ENCODE assay signal across 29 mouse cellular contexts in genomic region chr13:64053959-64054358, GRCm38 (mm10). TPM values are rescaled to one million over a fixed set of nuclear protein-coding genes. Genes with fewer than 3 reads are reported as not detected.
A peak's percentile ranks its signal among the peaks of the same experiment; 100 is the strongest.
DNase-seq lines count a peak whose midpoint lies in the region; ATAC-seq and TF ChIP-seq lines count a peak whose summit lies in the region.
"Had no signal": no experiment of that assay in that cellular context is flagged by ENCODE, and none has a peak within 500 bp of the region (broad histone marks: within the 10 kb centered on the region; RNA-seq: fewer than 3 reads in every experiment).

No protein-coding gene starts in this region.

- no peak overlapping the region for H3K4me2 ChIP-seq in intestine, postnatal 0 days (replicated peaks; ENCODE audit: low read depth)
- H3K4me2 ChIP-seq in liver, embryonic 12.5 days: no peak overlapping the region
- H3K4me2 ChIP-seq: forebrain, embryonic 15.5 days; heart, embryonic 11.5 days; liver, embryonic 15.5 days; midbrain, embryonic 11.5 days had no signal

- WGBS in intestine, postnatal 0 days: 20% methylated on average over 1 of the region's 1 CpGs
- WGBS in liver, embryonic 12.5 days (ENCODE audit: insufficient replicate concordance): 53% methylated on average over 1 of the region's 1 CpGs

- H3K4me3 ChIP-seq in intestine, postnatal 0 days (ENCODE audit: low read depth, low read length): no peak overlapping the region
- no peak overlapping the region for H3K4me3 ChIP-seq in liver, embryonic 12.5 days
- H3K4me3 ChIP-seq: embryonic facial prominence, embryonic 10.5 days; forebrain, embryonic 15.5 days; hindbrain, embryonic 10.5 days; liver, embryonic 15.5 days had no signal

- no peak for TF ChIP-seq POLR2A in brain, embryonic 14.5 days (IDR thresholded peaks at IDR 0.05; ENCODE audit: borderline replicate concordance, extremely low read depth, insufficient read depth, insufficient read length, poor library complexity, severe bottlenecking)

- no peak overlapping the region for H3K9ac ChIP-seq in intestine, postnatal 0 days (ENCODE audit: low read depth, low read length)
- H3K9ac ChIP-seq in liver, embryonic 12.5 days: no peak overlapping the region
- H3K9ac ChIP-seq: forebrain, embryonic 15.5 days; liver, embryonic 15.5 days had no signal

- H3K36me3 ChIP-seq in intestine, postnatal 0 days (ENCODE audit: control insufficient read depth, insufficient read depth): no peaks in the 10 kb centered on the region
- no peaks in the 10 kb centered on the region for H3K36me3 ChIP-seq in liver, embryonic 12.5 days
- H3K36me3 ChIP-seq: embryonic facial prominence, embryonic 10.5 days; forebrain, embryonic 15.5 days; hindbrain, embryonic 10.5 days; liver, embryonic 15.5 days had no signal

- TF ChIP-seq CTCF in brain, embryonic 14.5 days (IDR thresholded peaks at IDR 0.05; ENCODE audit: borderline replicate concordance, extremely low read depth, insufficient read depth, insufficient read length): no peak
- TF ChIP-seq CTCF in intestine, postnatal 0 days (IDR thresholded peaks at IDR 0.05; ENCODE audit: low read depth): no peak

- no peaks in the 10 kb centered on the region for H3K4me1 ChIP-seq in intestine, postnatal 0 days (replicated peaks; ENCODE audit: control insufficient read depth, insufficient read depth, low read length)
- H3K4me1 ChIP-seq in liver, embryonic 12.5 days: peaks cover 11% of the 10 kb centered on the region
- H3K4me1 ChIP-seq: embryonic facial prominence, embryonic 10.5 days; forebrain, embryonic 15.5 days had no signal

- H3K9me3 ChIP-seq in intestine, postnatal 0 days (ENCODE audit: control insufficient read depth): no peaks in the 10 kb centered on the region
- H3K9me3 ChIP-seq in liver, embryonic 12.5 days (replicated peaks): 0 out of 2 replicates have a peak, but pooled peaks cover 6% of the 10 kb centered on the region
- H3K9me3 ChIP-seq: liver, embryonic 15.5 days had no signal

- H3K27ac ChIP-seq in intestine, postnatal 0 days (ENCODE audit: low read depth, low read length): no peak overlapping the region
- H3K27ac ChIP-seq in liver, embryonic 12.5 days: no peak overlapping the region
- H3K27ac ChIP-seq: embryonic facial prominence, embryonic 10.5 days; forebrain, embryonic 15.5 days; hindbrain, embryonic 10.5 days; hindbrain, postnatal 0 days; liver, embryonic 15.5 days had no signal

- peak; percentile 62 for DNase-seq in kidney, adult 9 months
- no peak for DNase-seq in kidney, postnatal 10 days
- DNase-seq in brain, embryonic 14.5 days (ENCODE audit: low read depth): peak; percentile 4
- no peak for DNase-seq in heart, adult 8-10 months (ENCODE audit: low spot score)
- no peak for DNase-seq in right cerebral cortex, postnatal 4 days
- DNase-seq: adrenal gland, postnatal 25 days; cerebellum, adult 9-10 months; heart, postnatal 10 days; lung, postnatal 10 days; right cerebral cortex, postnatal 14 days; spleen, adult 18-20 months had no signal

- no peaks in the 10 kb centered on the region for H3K27me3 ChIP-seq in intestine, postnatal 0 days (replicated peaks; ENCODE audit: control insufficient read depth, insufficient read depth, low read length)
- H3K27me3 ChIP-seq in liver, embryonic 12.5 days (replicated peaks): no peaks in the 10 kb centered on the region
- H3K27me3 ChIP-seq: forebrain, embryonic 15.5 days; liver, embryonic 15.5 days had no signal

- peak; percentile 82 for ATAC-seq in intestine, postnatal 0 days
- ATAC-seq in liver, embryonic 12.5 days: 0 out of 2 replicates have a peak, but pooled peaks have one; percentile 30
- ATAC-seq: CD4-positive, CD25-positive, alpha-beta regulatory T cell, adult 4 months; forebrain, embryonic 15.5 days; hindbrain, postnatal 0 days had no signal

RNA-seq across cellular contexts. Expression of gene Hsd17b3, which starts 35.1 kb away (rescaled TPM):
- polyA plus RNA-seq in brain, embryonic 14.5 days (2012; rRNA removed): 0.19 and 0.25 TPM in 2 replicates
- 0.31 and 0.41 TPM in 2 replicates for polyA plus RNA-seq in intestine, postnatal 0 days (2015; fragmentation: Nextera tagmentation; extraction: Ambion mirVana)
- not detected in 2 replicates for polyA plus RNA-seq in liver, embryonic 12.5 days (2016; fragmentation: Nextera tagmentation; extraction: Ambion mirVana)
- not detected for total RNA-seq in heart, adult 8-10 months (2022)
- total RNA-seq: common myeloid progenitor, adult 5-6 weeks; gastrocnemius, adult 8-10 months; heart, postnatal 10 days; hindbrain, postnatal 0 days; layer of hippocampus, postnatal 14 days; megakaryocyte progenitor cell, adult 5-6 weeks; midbrain, postnatal 0 days had no signal
- polyA plus RNA-seq: CD4-positive, CD25-positive, alpha-beta regulatory T cell, adult 4 months; embryonic facial prominence, embryonic 10.5 days; forebrain, embryonic 15.5 days; heart, embryonic 11.5 days; hindbrain, embryonic 10.5 days; hindbrain, postnatal 0 days; limb, embryonic 11.5 days; liver, embryonic 15.5 days; midbrain, embryonic 11.5 days; midbrain, postnatal 0 days; neural tube, embryonic 14.5 days; thymus, postnatal 0 days had no signal

Comparison
In these comparisons a context has a peak if more than half of its experiments do, and no peak if none do; other contexts are left out.
1. DNase-seq: peak in kidney, adult 9 months (single experiment) and brain, embryonic 14.5 days (single experiment); none in kidney, postnatal 10 days (single experiment), heart, adult 8-10 months (single experiment) and right cerebral cortex, postnatal 4 days (single experiment).